Mouse (Mus musculus) liver, embryonic 14.5 days (tissue): ENCODE results near the gene Tmem128. TPM values are rescaled to one million over a fixed set of nuclear protein-coding genes. Genes with fewer than 3 reads are reported as not detected.

Experiments used
- ATAC-seq: fragments of 200-750 bp; cut with Nextera tagmentation; 2 replicates; pipeline ENCODE4 v1.8.0; 2017; ENCODE audit warnings: moderate number of reproducible peaks, mild to moderate bottlenecking, moderate library complexity; ENCODE audit not compliant: insufficient read depth
- DNase-seq, 3 experiments: peaks; one replicate each; pipeline ENCODE4 v3.0.0-alpha.2; 2012 to 2013; ENCODE audit warnings: low read depth in 3 of 3, low spot score in 3 of 3
- H3K27ac ChIP-seq: fragments of 300-500 bp; sonication (generic); 2 replicates; pipeline ENCODE4 v1.5.1; 2014; ENCODE audit warnings: moderate library complexity, mild to moderate bottlenecking, control low read depth, inconsistent platforms
- H3K27me3 ChIP-seq: fragments of 300-500 bp; sonication (generic); 2 replicates; pipeline ENCODE4 v1.6.1; 2014; ENCODE audit warnings: mild to moderate bottlenecking, low read length, moderate library complexity; ENCODE audit not compliant: control insufficient read depth, insufficient read depth
- H3K36me3 ChIP-seq: fragments of 300-500 bp; sonication (generic); replicated peaks from 2 replicates; pipeline ENCODE4 v1.6.1; 2014; ENCODE audit warnings: low read depth; ENCODE audit not compliant: control insufficient read depth, insufficient read depth
- H3K4me1 ChIP-seq, 2 experiments: fragments of 200-500 bp in 1 of 2; fragments of 300-500 bp in 1 of 2; sonication (generic) in 1 of 2; replicated peaks; 2 replicates each; pipeline ENCODE4 v1.6.1; 2012 to 2014; ENCODE audit warnings: antibody characterized with exemption in 1 of 2, inconsistent platforms in 1 of 2, low read length in 1 of 2; ENCODE audit not compliant: control insufficient read depth in 2 of 2, insufficient read depth in 2 of 2
- H3K4me2 ChIP-seq: fragments of 300-500 bp; sonication (generic); 2 replicates; pipeline ENCODE4 v1.6.1; 2014; ENCODE audit warnings: low read depth, mild to moderate bottlenecking, control low read depth, moderate library complexity
- H3K4me3 ChIP-seq, 2 experiments: fragments of 200-500 bp in 1 of 2; fragments of 300-500 bp in 1 of 2; sonication (generic) in 1 of 2; 2 replicates each; pipeline ENCODE4 v1.5.1; 2012 to 2014; ENCODE audit warnings: low read depth in 2 of 2, low read length in 2 of 2, mild to moderate bottlenecking in 2 of 2, control low read depth in 1 of 2, inconsistent platforms in 1 of 2, moderate library complexity in 1 of 2; ENCODE audit not compliant: insufficient read depth in 1 of 2
- H3K9ac ChIP-seq: fragments of 300-500 bp; sonication (generic); replicated peaks from 2 replicates; pipeline ENCODE4 v1.6.1; 2014; ENCODE audit warnings: mild to moderate bottlenecking, control low read depth, moderate library complexity
- H3K9me3 ChIP-seq: fragments of 300-500 bp; sonication (generic); 2 replicates; pipeline ENCODE4 v1.6.1; 2016; ENCODE audit warnings: low read length, mixed read lengths; ENCODE audit not compliant: control insufficient read depth
- CTCF ChIP-seq: IDR thresholded peaks from 2 replicates; pipeline ENCODE4 v1.5.1; 2016; ENCODE audit warnings: antibody characterized with exemption, low read depth, control low read depth
- EP300 ChIP-seq: IDR thresholded peaks from 2 replicates; pipeline ENCODE4 v1.6.1; 2016; ENCODE audit warnings: antibody characterized with exemption, low read depth
- WGBS: fragments of 180-500 bp; shearing (Covaris S2); extraction: QIAGEN DNeasy Blood & Tissue Kit; methylation state at CpG from one replicate; pipeline ENCODE4 v1.1.7; 2014; ENCODE audit not compliant: insufficient replicate concordance; 5-methylcytosine and 5-hydroxymethylcytosine counted together
- polyA plus RNA-seq, 2 experiments: library from polyadenylated mRNA; depleted of rRNA in 1 of 2; stranded (reverse) in 1 of 2; unstranded in 1 of 2; fragments of >200 nt; fragmentation: Nextera tagmentation in 1 of 2; extraction: Ambion mirVana in 1 of 2; gene quantifications; 2 replicates each; pipeline versions ENCODE4 v1.2.1 to v1.2.3; 2012 to 2014

Tmem128 gene
- polyA plus RNA-seq, 2 experiments: 26.7 to 49.5 TPM

DNA sequence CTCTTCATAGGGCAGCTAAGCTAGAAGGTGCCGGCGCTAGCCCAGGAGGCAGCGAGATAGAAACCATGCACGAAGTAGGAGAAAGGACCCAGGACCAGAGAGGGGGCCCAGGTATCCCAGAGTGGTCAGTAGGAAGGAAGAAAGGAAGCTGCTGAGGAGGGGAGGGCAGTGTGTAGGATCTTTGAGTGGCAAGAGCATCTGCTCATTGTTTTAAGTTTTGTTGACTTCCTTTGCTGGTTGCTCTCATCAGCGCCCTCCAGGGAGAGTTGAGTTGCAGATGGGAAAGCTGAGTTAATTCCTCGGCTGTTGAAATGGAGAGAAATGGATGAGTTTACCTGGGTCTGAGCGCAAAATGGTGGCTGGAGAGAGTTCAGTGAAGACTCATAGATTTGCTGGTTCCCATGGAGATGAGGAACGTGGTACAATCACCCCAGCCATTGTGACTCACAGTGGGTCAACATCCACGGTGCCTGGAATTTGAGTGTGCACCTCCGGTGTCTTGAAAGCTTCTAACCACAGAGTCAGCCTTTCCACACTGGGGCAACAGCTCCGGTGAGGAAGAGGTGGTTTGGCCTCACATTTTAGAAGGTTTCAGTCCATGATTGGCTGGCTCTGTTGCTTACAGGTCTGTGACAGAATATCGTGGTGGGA, 41.9 kb downstream of the Tmem128 start:
- ATAC-seq (no peak), DNase-seq (no peak)
- Histone ChIP-seq H3K4me3 (no peak overlapping the region), H3K27me3 (no peaks in the 10 kb centered on the region), H3K27ac (no peak overlapping the region), H3K9me3 (no peaks in the 10 kb centered on the region), H3K4me1 (no peaks in the 10 kb centered on the region), H3K36me3 (no peaks in the 10 kb centered on the region), H3K4me2 (no peak overlapping the region), H3K9ac (no peak overlapping the region)
- no peak for TF ChIP-seq EP300
- no peak for TF ChIP-seq CTCF
- WGBS: 63% methylated on average over 12 of the region's 12 CpGs

DNA sequence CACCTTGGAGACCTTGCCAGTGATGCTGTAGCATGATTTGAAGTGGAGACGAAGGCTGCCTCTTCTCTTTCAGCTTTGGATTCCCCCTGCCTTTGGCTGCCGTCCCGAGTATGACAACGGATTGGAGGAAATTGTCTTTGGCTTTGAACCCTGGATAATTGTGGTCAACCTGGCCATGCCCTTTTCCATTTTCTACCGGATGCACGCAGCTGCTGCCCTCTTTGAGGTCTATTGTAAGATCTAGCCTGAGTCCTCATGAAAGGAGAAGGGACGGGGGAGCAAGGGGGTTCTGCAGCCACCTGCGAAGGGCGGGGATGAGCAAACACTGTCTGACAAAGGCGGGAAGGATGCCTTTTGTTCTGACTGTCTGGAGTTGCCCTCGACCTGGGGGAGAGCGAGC, 42.7 kb downstream of the Tmem128 start:
- DNase-seq (no peak), ATAC-seq (no peak)
- H3K4me2 ChIP-seq: no peak overlapping the region
- WGBS: 46% methylated on average over 12 of the region's 12 CpGs
- no peaks in the 10 kb centered on the region for H3K9me3 ChIP-seq
- H3K27me3 ChIP-seq: no peaks in the 10 kb centered on the region
- H3K4me3 ChIP-seq: no peak overlapping the region
- no peak overlapping the region for H3K27ac ChIP-seq
- no peak overlapping the region for H3K9ac ChIP-seq
- H3K4me1 ChIP-seq: no peaks in the 10 kb centered on the region
- TF ChIP-seq EP300 (no peak), CTCF (no peak)
- H3K36me3 ChIP-seq: no peaks in the 10 kb centered on the region

DNA sequence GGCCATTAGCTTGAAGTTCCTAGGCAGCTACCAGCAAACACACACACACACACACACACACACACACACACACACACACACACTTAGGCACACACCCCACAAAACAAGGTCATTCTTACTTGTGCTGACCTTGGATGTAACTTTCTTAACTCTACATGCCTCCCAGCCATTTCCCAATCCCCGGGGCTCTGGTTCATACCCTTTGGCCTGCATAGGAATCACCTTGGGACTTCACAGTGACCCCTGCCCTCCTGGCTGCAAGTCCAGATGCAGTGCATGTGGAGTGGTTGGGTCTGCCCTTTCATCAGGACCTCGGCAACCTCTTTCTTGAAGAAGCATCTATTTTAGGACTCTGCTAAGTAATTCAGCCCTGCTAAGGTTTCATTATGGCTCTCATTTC, 45.3 kb downstream of the Tmem128 start:
- no peaks in the 10 kb centered on the region for H3K27me3 ChIP-seq
- no peak overlapping the region for H3K9ac ChIP-seq
- no peak overlapping the region for H3K27ac ChIP-seq
- no peaks in the 10 kb centered on the region for H3K9me3 ChIP-seq
- peaks cover 0 to 2% of the 10 kb centered on the region in 2 experiments; a peak in 1 of 4 replicates for H3K4me1 ChIP-seq
- DNase-seq: no peak
- no peaks in the 10 kb centered on the region for H3K36me3 ChIP-seq
- 59% methylated on average over 2 of the region's 2 CpGs for WGBS
- no peak overlapping the region for H3K4me2 ChIP-seq
- ATAC-seq: no peak
- TF ChIP-seq EP300 (no peak), CTCF (no peak)
- H3K4me3 ChIP-seq: no peak overlapping the region

DNA sequence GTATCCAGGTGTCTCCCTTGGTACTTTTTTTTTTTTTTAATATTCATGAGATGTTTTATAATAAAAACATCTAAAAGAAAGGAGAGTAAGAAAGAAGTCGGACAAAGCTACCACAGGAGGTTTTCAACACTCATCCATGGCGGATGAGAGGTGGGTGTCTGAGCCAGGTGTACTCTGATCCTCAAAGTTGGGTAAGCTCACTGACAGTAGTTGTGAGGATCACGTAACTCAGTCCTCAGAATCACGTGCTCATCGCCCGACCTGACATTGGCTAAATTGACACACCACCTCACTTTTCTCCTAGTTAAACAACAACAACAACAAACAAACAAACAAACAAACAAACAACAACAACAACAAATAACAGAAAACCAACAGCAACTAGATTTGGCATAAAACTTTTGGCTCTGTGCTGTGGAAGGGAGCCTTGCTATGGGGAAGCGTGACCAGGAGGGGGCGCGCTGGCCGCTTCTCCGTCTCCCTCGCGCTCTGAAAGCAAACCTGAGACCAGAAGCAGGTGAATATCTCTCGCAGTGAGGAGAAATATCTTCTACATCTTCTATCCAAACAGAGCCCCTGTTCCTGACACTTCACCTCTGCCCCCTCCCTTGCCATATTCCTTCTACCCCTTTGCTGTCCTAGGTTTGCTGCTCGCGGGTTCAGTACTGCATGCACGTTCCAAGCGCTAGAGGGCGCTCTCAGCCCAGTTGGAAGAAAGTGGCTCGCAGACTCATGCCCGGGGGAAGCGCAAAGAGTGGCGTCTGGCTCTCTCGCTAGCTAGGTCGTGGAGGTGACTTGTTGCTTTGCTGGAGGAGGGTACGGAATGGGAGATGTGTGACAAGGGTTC, 47.5 kb downstream of the Tmem128 start:
- Histone ChIP-seq H3K4me1 (peaks cover 0 to 2% of the 10 kb centered on the region in 2 experiments; a peak in 1 of 4 replicates), H3K4me3 (peak overlapping the region; percentile 18 to 30; a peak in 2 of 4 replicates)
- TF ChIP-seq CTCF (peak; percentile 99), EP300 (no peak)

DNA sequence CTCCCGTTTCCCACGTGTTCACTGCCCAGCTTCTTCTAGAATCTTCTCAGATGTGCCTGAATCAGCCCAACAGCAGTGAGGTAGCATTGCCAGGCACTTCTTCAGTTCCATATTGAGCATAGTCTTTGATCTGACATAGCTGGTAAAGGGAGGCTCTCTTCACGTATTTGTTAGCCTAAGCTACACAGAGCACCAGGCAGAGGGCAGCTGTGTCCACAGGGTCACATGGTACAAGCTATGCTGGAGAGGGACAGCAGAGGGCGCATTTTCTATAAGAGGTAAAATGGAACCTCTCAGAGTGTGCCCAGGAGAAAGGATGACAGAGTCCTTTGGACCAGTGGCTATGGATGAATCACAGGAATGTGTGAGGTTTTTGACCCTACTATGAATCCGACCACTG, 48.9 kb downstream of the Tmem128 start:
- no peak for TF ChIP-seq EP300
- TF ChIP-seq CTCF: peak; percentile 68
- Histone ChIP-seq H3K27me3 (no peaks in the 10 kb centered on the region), H3K4me1 (peaks cover 0 to 2% of the 10 kb centered on the region in 2 experiments; a peak in 1 of 4 replicates), H3K4me2 (no peak overlapping the region), H3K27ac (no peak overlapping the region), H3K9me3 (no peaks in the 10 kb centered on the region), H3K4me3 (no peak overlapping the region), H3K36me3 (no peaks in the 10 kb centered on the region), H3K9ac (no peak overlapping the region)
- no peak for ATAC-seq
- 31% methylated on average over 5 of the region's 5 CpGs for WGBS
- DNase-seq: peak; percentile 30 to 38 (median 31)

More for the DNA sequence above, 47.5 kb downstream of the Tmem128 start:
- Histone ChIP-seq H3K4me2 (peak overlapping the region; percentile 59), H3K9me3 (no peaks in the 10 kb centered on the region), H3K36me3 (no peaks in the 10 kb centered on the region), H3K9ac (no peak overlapping the region), H3K27me3 (no peaks in the 10 kb centered on the region), H3K27ac (no peak overlapping the region)
- WGBS: 9% methylated on average over 26 of the region's 26 CpGs
- peak; percentile 61 to 67 (median 66) for DNase-seq
- ATAC-seq: peak; percentile 66; the same call in 1 of the 2 replicates
